Mouse (Mus musculus): ENCODE results near the gene Ganab.

- TF ChIP-seq CTCF (IDR thresholded peaks at IDR 0.05; ENCODE audit: control insufficient read depth, insufficient read depth, insufficient read length) (no peak), MAX (IDR thresholded peaks at IDR 0.05) (peak; percentile 57), MYOG (IDR thresholded peaks at IDR 0.05; ENCODE audit: control insufficient read depth, extremely low read depth, insufficient read length) (no peak), MYOD1 (IDR thresholded peaks at IDR 0.05; ENCODE audit: control insufficient read depth, insufficient read length, low read depth) (no peak), CEBPB (IDR thresholded peaks at IDR 0.05; ENCODE audit: low read depth) (no peak), USF1 (IDR thresholded peaks at IDR 0.05; ENCODE audit: low read depth) (peak; percentile 100), FOSL1 (IDR thresholded peaks at IDR 0.05; ENCODE audit: insufficient read depth, low read length, poor library complexity, severe bottlenecking) (no peak)
These were observed 26.3 kb upstream of the Ganab start, which contains the start of gene Ubxn1 for GRCm38 (mm10) chr19:8871267-8872186.
